In the genomic region with DNA sequence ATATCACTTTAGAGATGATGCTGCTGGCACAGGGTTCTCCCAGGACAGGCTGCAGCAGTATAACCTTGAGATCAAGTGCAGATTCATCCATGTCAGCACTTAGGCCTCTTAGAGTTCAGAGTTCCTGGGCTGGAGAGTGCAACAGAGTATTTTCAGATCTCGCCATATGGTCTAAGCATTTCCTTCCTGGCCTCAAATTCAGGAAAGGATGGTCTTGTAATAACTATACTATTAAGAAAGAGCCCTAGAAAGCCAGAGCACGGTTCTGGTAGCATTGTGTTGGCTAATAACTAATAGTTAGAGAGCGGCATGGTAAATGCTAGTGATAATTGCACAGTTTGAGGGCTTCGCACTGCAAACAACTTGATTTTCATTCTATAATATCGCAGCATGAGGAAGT, we compare ENCODE assay signal across 21 mouse cellular contexts. TPM values are rescaled to one million over a fixed set of nuclear protein-coding genes. Genes with fewer than 3 reads are reported as not detected.
DNase-seq lines count a peak whose midpoint lies in the region; ATAC-seq and TF ChIP-seq lines count a peak whose summit lies in the region.
"Had no signal": no experiment of that assay in that cellular context is flagged by ENCODE, and none has a peak within 500 bp of the region (broad histone marks: within the 10 kb centered on the region; RNA-seq: fewer than 3 reads in every experiment).

No protein-coding gene starts in this region.

- peaks cover 8% of the 10 kb centered on the region; the same call in 1 of the 2 replicates for H3K36me3 ChIP-seq in hindbrain, embryonic 15.5 days
- H3K36me3 ChIP-seq in hindbrain, embryonic 11.5 days (ENCODE audit: control insufficient read depth, insufficient read depth, low read length) = no peaks in the 10 kb centered on the region
- 0 out of 2 replicates have a peak, but pooled peaks cover 8% of the 10 kb centered on the region for H3K36me3 ChIP-seq in lung, embryonic 14.5 days (ENCODE audit: insufficient read depth)
- H3K36me3 ChIP-seq: embryonic facial prominence, embryonic 12.5 days had no signal

- no peaks in the 10 kb centered on the region for H3K4me1 ChIP-seq in hindbrain, embryonic 15.5 days (replicated peaks)
- H3K4me1 ChIP-seq in hindbrain, embryonic 11.5 days (replicated peaks; ENCODE audit: control insufficient read depth, insufficient read depth, low read length) = no peaks in the 10 kb centered on the region
- H3K4me1 ChIP-seq in lung, embryonic 14.5 days (ENCODE audit: insufficient read depth) = no peaks in the 10 kb centered on the region
- H3K4me1 ChIP-seq: embryonic facial prominence, embryonic 10.5 days; embryonic facial prominence, embryonic 12.5 days; forebrain, embryonic 13.5 days; forebrain, embryonic 15.5 days had no signal

- no peak for DNase-seq in hindbrain, embryonic 11.5 days (ENCODE audit: low spot score)
- DNase-seq in lung, embryonic 14.5 days = peak; percentile 11
- DNase-seq in lung, postnatal 4 days = no peak
- no peak for DNase-seq in frontal cortex, adult 2 months (ENCODE audit: extremely low spot score in 1 of 2, low spot score in 1 of 2)
- DNase-seq: adrenal gland, adult 8-10 months; adrenal gland, postnatal 14 days; adrenal gland, postnatal 36 days; cerebellum, adult 11-12 months; cerebellum, adult 2 months; cerebellum, adult 9-10 months; cerebellum, postnatal 10 days; cerebellum, postnatal 25 days; forebrain, postnatal 0 days had no signal

- H3K4me3 ChIP-seq in hindbrain, embryonic 15.5 days = no peak overlapping the region
- H3K4me3 ChIP-seq in hindbrain, embryonic 11.5 days (ENCODE audit: low read depth, low read length) = no peak overlapping the region
- no peak overlapping the region for H3K4me3 ChIP-seq in lung, embryonic 14.5 days (ENCODE audit: low read depth, low read length)
- H3K4me3 ChIP-seq: embryonic facial prominence, embryonic 10.5 days; embryonic facial prominence, embryonic 12.5 days; forebrain, embryonic 13.5 days; forebrain, embryonic 15.5 days had no signal

- no peak for TF ChIP-seq CTCF in lung, embryonic 14.5 days (IDR thresholded peaks at IDR 0.05; ENCODE audit: low read depth)

- no peak overlapping the region for H3K9ac ChIP-seq in hindbrain, embryonic 15.5 days
- no peak overlapping the region for H3K9ac ChIP-seq in hindbrain, embryonic 11.5 days (ENCODE audit: low read depth, low read length)
- no peak overlapping the region for H3K9ac ChIP-seq in lung, embryonic 14.5 days
- H3K9ac ChIP-seq: embryonic facial prominence, embryonic 12.5 days; forebrain, embryonic 13.5 days; forebrain, embryonic 15.5 days; forebrain, postnatal 0 days had no signal

- no peak overlapping the region for H3K27ac ChIP-seq in hindbrain, embryonic 15.5 days (replicated peaks)
- no peak overlapping the region for H3K27ac ChIP-seq in hindbrain, embryonic 11.5 days (ENCODE audit: low read depth, low read length)
- no peak overlapping the region for H3K27ac ChIP-seq in lung, embryonic 14.5 days (ENCODE audit: low read depth)
- H3K27ac ChIP-seq: embryonic facial prominence, embryonic 10.5 days; embryonic facial prominence, embryonic 12.5 days; forebrain, embryonic 13.5 days; forebrain, embryonic 15.5 days had no signal

- no peak overlapping the region for H3K4me2 ChIP-seq in hindbrain, embryonic 15.5 days
- no peak overlapping the region for H3K4me2 ChIP-seq in hindbrain, embryonic 11.5 days (replicated peaks; ENCODE audit: low read depth, low read length)
- no peak overlapping the region for H3K4me2 ChIP-seq in lung, embryonic 14.5 days
- H3K4me2 ChIP-seq: embryonic facial prominence, embryonic 12.5 days; forebrain, embryonic 13.5 days; forebrain, embryonic 15.5 days had no signal

- 0 out of 2 replicates have a peak, but pooled peaks have one; percentile 6 for ATAC-seq in hindbrain, embryonic 15.5 days (ENCODE audit: low FRiP score, low read depth)
- ATAC-seq in hindbrain, embryonic 11.5 days (ENCODE audit: low FRiP score) = no peak
- no peak for ATAC-seq in lung, embryonic 14.5 days (ENCODE audit: insufficient read depth)
- peak; percentile 45 for ATAC-seq in megakaryocyte progenitor cell, adult 5-6 weeks (replicated peaks; ENCODE audit: poor library complexity)
- ATAC-seq: activated CD4-positive, CD25-positive, alpha-beta regulatory T cell, adult 4 months; forebrain, embryonic 13.5 days; forebrain, embryonic 15.5 days; forebrain, postnatal 0 days; Patski had no signal

- no peaks in the 10 kb centered on the region for H3K27me3 ChIP-seq in hindbrain, embryonic 15.5 days
- H3K27me3 ChIP-seq in hindbrain, embryonic 11.5 days (ENCODE audit: control insufficient read depth, insufficient read depth, low read length) = no peaks in the 10 kb centered on the region
- no peaks in the 10 kb centered on the region for H3K27me3 ChIP-seq in lung, embryonic 14.5 days (ENCODE audit: insufficient read depth, low read length)
- H3K27me3 ChIP-seq: embryonic facial prominence, embryonic 12.5 days; forebrain, embryonic 13.5 days; forebrain, embryonic 15.5 days; Patski had no signal

- 81% methylated on average over 5 of the region's 5 CpGs for WGBS in hindbrain, embryonic 15.5 days
- WGBS in hindbrain, embryonic 11.5 days = 96% methylated on average over 5 of the region's 5 CpGs
- 80% methylated on average over 5 of the region's 5 CpGs for WGBS in lung, embryonic 14.5 days

- H3K9me3 ChIP-seq in hindbrain, embryonic 15.5 days = no peaks in the 10 kb centered on the region
- no peaks in the 10 kb centered on the region for H3K9me3 ChIP-seq in hindbrain, embryonic 11.5 days (ENCODE audit: control insufficient read depth, low read length)
- H3K9me3 ChIP-seq in lung, embryonic 14.5 days (ENCODE audit: low read depth, low read length) = no peaks in the 10 kb centered on the region
- H3K9me3 ChIP-seq: embryonic facial prominence, embryonic 10.5 days; embryonic facial prominence, embryonic 12.5 days; forebrain, embryonic 13.5 days; forebrain, embryonic 15.5 days had no signal

RNA-seq across cellular contexts. Expression of a gene that starts 38.4 kb away (rescaled TPM):
- polyA plus RNA-seq in hindbrain, embryonic 15.5 days (2015; fragmentation: Nextera tagmentation; extraction: Ambion mirVana) = 150 and 170 TPM in 2 replicates
- 76.5 and 83.4 TPM in 2 replicates for polyA plus RNA-seq in hindbrain, embryonic 11.5 days (2014; fragmentation: Nextera tagmentation; extraction: Ambion mirVana)
- 96.3 and 104 TPM in 2 replicates for polyA plus RNA-seq in lung, embryonic 14.5 days (2014; fragmentation: Nextera tagmentation; extraction: Ambion mirVana)
- 435 and 460 TPM in 2 replicates for total RNA-seq in megakaryocyte progenitor cell, adult 5-6 weeks (2015)
- total RNA-seq in megakaryocyte progenitor cell, adult 5-6 weeks (2017) = 188 and 213 TPM in 2 replicates
- 123 and 127 TPM in 2 replicates for polyA plus RNA-seq in frontal cortex, adult 2 months (2012; rRNA removed)

Comparison
In these comparisons a context has a peak if more than half of its experiments do, and no peak if none do; other contexts are left out.
1. ATAC-seq: peak in hindbrain, embryonic 15.5 days (single experiment) and megakaryocyte progenitor cell, adult 5-6 weeks (single experiment); none in hindbrain, embryonic 11.5 days (single experiment) and lung, embryonic 14.5 days (single experiment).